Mouse (Mus musculus): ENCODE measurements around the gene Kcnmb4. TPM values are rescaled to one million over a fixed set of nuclear protein-coding genes. Genes with fewer than 3 reads are reported as not detected.
A peak's percentile ranks its signal among the peaks of the same experiment; 100 is the strongest.

Gene Kcnmb4
- total RNA-seq, 4 experiments from 2014 or later: 0.19 to 0.47 (median 0.33) TPM; not detected in 1

DNA sequence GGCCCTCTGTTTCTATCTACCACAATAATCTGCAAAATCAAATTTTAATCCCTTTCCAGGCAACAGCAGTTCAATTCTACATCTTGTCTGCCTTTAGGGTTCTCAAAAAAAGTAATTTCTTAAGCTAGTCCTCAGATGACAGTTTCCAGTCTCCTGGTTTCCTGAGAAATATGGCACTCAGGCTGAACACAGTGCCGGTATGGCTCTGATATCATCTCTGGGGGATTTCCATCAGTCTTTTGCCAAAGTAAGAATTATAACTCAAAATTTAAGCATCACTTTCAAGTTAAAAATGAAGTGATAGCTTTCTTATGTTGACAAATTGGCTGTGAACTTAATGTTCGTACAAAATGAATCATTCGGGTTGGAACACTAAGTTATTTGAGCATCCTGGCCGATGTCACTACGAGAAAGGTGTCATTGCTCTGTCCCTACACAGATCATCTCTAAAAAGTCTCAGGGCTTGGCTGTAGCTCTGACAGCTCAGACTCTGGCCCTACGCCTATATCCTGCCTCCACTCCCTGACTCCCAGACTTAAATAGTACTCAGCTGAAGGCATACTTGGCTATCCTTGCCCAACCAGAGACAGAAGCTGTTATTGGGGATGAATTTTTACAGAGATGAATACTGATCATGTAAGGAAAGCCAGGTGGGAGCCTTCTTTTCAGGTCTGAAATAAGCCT, 70.8 kb downstream of the Kcnmb4 start:
- no peak for DNase-seq (ENCODE audit: low spot score)

DNA sequence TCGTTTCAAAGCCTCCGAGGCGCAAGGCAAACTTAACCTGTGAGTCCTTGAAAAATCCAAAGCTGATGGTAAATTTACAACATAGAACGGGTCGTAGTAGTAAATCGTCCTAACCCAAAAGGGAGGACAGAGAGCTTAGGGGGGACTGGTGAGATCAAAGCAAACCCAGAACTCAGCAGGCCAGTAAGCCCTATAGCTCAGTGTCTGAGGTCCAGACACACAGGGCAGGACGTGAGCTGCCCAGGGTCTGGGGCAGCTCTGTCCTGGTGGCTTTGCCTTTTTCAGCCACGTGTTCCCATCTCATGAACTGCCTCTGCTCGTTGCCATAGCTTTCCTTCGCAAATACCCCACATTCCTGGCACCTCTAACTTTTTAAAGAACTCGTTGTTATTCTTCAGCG, 75.7 kb downstream of the Kcnmb4 start:
- DNase-seq (ENCODE audit: low spot score): no peak

DNA sequence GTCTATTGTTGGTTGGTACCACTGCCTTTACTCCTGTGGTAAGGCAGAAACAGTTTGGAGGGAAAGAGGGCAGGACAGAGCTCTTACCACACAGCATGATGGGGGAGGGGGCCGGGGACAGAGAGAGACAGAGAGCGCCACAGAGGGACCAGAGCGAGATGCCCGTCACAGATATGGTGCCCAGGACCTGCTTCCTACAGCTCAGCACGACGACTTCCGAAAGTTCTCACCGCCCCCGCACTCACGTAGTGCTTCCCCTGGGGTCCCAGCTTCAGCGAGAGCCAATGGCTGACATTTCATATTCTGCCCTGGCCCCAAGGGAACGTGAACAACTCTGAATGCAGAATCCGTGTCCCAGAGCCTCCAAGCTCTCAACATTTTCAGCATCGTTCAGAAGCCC, 76.1 kb downstream of the Kcnmb4 start:
- no peak for DNase-seq (ENCODE audit: low spot score)

DNA sequence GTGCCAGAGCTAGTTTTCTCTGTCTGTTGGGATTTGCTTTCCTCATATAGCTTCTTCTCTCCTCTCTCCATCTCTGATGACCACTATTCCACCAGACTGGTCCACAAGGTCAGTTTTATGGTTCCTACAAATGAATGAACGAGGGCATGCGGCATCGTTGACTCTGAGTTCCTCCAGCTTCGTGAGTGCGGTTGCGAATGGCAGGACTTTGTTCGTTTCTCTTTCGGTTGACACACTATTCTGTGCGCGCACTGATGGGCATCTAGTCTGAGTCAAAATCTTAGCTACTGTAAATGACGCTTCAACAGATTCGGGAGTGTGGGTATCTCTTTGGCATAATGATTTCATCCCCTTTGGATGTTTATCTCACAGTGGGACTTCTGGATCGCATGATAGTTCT, 76.7 kb downstream of the Kcnmb4 start:
- no peak for DNase-seq (ENCODE audit: low spot score)

DNA sequence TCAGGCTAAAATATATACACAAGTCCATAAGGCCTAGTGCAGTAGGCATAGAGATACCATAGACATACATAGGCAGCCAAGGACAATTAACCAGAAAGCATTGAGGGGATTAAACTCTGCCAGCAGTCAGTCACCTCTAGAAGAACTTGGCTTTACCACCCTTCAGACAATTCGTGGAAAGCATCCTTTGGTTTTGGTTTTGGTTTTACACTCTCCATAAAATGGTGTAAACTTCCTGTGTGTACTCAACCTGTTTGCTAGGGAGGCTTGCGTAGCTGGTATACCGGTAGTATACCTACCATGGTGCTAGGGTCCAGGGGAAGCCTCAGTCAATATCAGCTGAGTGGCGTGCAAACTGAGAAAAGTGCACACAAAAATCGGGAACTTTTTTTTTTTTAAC, 77.4 kb downstream of the Kcnmb4 start:
- no peak for DNase-seq (ENCODE audit: low spot score)

DNA sequence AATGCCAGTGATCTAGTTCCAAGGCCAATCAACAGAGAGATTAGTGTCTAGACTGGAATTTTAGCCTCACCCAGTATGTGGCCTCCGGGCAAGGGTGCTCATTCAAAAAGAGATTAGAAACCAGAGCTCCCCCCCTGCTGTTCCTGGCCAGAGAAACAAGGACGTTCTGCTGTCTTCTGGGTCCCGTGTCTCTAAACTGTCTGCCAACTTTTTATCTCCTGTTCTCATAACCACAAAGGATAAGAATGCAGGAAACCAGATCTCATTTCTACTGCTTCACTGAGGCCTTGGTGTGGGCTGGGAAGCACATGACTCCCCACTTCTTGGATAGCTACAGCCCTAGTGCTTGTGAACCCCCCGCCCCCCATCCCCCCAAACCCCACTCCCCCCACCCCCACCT, 79.1 kb downstream of the Kcnmb4 start:
- DNase-seq (ENCODE audit: low spot score): peak; percentile 9

DNA sequence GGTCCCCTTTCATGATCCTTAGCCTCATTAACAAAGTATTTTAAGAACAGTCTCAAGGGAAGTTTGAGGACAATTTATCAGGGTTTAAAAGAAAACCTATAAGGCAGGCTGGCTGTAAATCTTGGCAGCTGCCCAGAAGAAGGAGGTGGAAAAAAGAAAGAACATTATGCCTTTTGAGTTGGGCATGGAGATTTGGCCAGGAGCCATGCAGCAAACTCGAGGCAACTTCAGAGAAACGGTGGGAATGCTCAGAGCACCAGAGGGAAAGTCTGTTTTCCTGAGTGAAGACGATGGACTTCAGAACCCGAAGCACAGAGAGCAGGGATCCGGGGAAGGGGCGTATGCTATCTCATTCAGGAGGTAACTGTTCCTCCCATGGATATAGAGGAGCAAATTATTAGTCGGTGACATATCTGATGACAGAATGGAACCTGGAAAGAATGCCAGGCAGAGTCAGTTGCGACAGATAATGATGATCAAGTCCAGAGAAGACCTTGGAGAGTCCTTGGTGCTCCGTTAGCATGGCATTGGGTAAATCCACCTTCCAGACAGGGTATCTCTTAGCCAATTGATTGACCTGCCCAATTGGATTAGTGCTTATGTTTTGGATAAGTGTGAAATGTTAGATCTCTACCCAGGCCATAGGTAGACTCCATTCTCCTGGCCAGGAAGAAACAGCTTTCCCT, 79.7 kb downstream of the Kcnmb4 start:
- no peak for DNase-seq (ENCODE audit: low spot score)

DNA sequence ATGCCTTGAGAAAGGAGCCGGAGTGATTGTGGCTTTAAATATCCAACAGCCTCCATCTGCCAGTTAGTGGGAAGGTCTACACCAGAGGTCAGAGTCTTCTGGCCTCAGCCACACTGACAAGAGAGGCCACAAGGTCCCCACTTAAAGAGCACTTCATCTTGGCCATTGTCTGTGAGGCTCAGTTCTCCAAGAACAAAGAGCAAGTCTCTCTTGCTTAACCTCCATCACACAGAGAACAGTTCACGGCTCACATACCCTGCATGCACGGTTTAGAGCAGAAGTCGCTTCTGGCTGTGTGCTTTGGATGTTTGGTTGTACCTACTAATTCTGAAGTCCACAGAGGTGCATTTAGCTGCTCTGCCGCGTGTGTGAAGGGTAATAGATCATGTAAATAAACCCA, 84.8 kb downstream of the Kcnmb4 start:
- no peak for DNase-seq (ENCODE audit: low spot score)

DNA sequence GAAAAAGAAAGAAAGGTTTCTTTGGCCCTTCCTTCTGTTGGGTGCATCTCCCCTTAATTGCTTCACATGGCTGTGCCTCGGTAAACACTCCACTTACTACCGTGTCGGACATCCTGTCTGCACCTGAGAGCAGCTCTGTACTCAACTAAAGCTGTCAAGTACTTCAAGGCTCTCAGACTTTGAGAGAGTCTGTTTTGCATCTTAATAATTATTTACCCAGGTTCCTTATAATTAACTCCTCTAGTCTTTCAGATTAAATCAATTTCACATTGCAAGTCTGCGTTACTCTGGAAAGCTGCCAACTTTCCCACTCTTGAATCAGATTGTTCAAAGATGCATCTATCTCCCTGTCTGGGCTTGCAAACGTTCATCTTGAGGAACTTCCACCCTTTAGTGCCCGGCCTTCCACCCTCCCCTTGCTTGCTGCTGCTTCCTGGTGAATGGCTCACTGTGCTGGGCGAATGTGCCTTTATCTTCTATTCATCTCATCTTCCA, 87.2 kb downstream of the Kcnmb4 start:
- no peak for DNase-seq (ENCODE audit: low spot score)

DNA sequence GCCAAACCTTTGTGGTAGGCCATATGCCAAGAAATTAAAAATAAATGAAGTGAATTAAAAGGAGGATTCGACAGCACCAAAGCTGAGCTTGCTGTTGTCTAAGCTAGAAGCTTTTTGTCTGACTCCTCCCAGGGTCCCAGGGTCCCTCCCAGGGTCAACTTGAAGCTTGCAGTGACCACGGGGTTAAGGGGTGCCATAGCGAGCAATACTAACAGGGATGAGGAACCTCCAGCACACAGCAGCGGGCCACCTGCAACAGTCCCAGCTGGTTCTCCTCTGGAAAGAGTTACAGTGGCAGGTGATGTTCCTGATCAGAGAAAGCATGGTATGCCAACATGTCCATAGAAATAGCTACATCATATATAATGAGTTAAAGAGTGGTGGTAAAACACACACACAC, 89.3 kb downstream of the Kcnmb4 start:
- no peak for DNase-seq (ENCODE audit: low spot score)

DNA sequence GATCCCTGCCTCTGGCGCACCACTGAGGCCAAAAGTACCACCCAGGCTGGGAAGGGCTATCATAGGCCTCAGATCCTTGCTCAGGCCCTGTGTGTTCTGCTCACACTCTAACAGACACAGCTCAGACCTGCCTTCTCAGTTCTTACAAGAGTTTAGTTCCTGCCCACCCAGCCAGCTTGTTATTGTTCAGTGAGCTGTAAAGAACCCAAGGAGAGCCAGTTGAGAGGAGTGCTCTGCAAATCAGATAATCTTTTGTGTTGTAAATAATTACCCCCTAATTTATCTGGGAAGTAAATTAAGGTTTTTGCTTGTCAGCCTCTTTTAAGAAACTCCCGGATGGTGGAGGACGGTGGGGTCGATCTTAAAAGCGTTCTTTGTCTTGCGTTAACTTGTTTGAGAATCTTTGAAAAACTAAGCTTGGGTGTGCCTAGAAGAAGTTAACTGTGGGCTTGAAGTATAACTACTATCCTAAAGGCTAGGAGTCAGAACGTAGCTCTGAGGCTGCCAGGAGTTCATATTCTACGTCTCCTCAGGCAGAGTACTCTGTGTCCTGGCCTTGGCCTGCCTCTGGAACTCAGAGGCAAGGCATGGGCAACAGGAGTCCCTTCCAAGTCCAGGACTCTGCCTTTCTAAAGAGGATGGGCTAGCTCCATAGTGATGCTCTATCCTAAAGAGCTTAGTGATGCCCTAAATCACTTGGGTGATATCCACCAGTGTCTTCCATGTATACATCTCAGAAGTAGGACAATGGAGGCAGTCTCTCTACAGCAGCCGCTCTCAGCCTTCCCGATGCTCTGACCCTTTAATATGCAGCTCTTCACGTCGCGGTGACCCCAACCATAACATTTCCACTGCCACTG, 90.6 kb downstream of the Kcnmb4 start:
- DNase-seq (ENCODE audit: low spot score): no peak

DNA sequence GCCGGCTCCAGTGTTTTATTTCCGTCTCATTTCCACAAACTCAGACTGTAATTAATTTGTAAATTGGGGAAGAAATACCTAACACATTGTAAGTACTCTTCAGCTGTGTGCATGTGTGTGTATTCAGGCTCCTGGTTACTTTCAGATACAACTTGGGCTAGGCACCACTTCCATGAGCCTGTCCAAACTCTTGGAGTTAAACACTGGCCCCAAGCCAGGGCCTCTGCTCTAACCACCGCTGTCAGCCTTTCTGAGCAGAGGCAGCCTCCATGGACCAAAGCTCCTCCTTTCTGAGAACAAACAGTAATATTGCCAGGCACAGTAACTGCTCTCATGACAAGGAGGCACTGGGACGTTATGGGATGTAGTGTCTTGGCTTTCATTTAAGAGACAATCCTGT, 96.8 kb downstream of the Kcnmb4 start:
- DNase-seq (ENCODE audit: low spot score): no peak

DNA sequence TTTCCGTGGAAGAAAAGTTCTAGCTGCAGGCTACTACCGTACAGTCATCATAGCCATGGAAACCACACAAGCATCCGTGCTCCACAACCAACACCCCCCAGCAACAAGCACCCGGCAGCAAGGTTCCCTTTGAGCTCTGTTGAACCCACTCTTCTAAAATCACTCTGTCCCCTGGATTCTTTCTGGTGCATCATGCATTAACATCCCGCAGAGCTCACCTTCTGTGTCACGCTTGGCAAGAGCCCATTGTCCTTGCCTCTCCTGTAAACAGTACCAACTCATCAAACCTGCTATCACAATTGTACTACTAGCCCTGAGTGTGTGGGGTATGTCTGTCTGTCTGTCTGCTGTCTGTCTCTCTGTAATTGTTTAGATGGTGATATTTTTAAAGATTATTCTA, 99.6 kb downstream of the Kcnmb4 start:
- no peak for DNase-seq (ENCODE audit: low spot score)

DNA sequence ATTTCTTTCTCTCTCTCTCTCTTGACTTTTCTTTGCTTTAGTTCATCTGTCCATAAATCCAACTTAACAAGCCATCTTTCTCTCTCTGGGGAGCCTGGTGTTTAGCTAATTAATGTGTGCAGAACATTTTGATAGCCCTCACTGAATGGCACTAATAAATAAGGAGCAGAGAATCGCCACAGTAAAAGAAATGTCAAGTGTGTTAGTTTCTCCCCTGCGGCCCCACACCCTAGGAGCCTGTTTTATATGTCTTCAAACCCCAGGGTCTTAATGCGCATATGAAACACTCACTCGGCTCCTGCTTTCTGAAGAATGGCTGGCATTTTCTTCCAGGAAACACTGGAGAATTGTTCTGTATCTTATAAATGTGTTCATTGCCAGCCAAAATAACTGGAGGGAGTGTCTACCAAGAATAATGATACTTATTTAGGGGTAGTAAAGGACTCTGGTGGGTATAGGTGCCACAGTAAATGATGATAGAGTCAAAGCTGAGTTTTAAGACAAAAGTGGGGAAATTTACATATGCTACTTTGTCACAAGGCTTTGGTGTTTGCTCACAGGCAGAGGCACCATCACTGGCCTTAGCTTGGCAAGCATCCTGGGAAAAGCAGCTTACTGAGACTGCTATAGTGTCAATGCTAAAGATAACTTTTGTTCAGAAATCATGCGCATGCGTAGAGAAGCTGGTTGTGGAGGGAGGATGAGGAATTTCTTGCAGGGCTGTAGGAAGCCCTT, 102.5 kb downstream of the Kcnmb4 start:
- DNase-seq (ENCODE audit: low spot score): no peak

Other genes with a start within 250 kb of the Kcnmb4 start
- gene Ptprb, start 198.4 kb downstream of the Kcnmb4 start, total RNA-seq (2022): 10 to 100 TPM; 49.9 to 68.0 (median 60.9) TPM
- gene Cnot2, start 107.6 kb upstream of the Kcnmb4 start, total RNA-seq (2022): 10 to 100 TPM; 30.3 to 38.1 (median 35.3) TPM